ENCODE assay signal across 8 mouse cellular contexts in genomic region chr17:56507161-56508068, GRCm38 (mm10). TPM values are rescaled to one million over a fixed set of nuclear protein-coding genes. Genes with fewer than 3 reads are reported as not detected.
A peak's percentile ranks its signal among the peaks of the same experiment; 100 is the strongest.
DNase-seq lines count a peak whose midpoint lies in the region; ATAC-seq and TF ChIP-seq lines count a peak whose summit lies in the region.

No protein-coding gene starts in this region.

- H3K4me3 ChIP-seq in cortical plate, adult 2 months (ENCODE audit: insufficient read depth, low read length), result peak overlapping the region; percentile 52
- peak overlapping the region; percentile 93 for H3K4me3 ChIP-seq in megakaryocyte, embryonic 14.5 days (replicated peaks)

- H3K4me1 ChIP-seq in cortical plate, adult 2 months (ENCODE audit: control insufficient read depth, insufficient read depth, low read length), result 0 out of 2 replicates have a peak, but pooled peaks cover 1% of the 10 kb centered on the region
- H3K4me1 ChIP-seq in megakaryocyte, embryonic 14.5 days, result peaks cover 34% of the 10 kb centered on the region

- peak; percentile 95 for ATAC-seq in activated CD4-positive, CD25-positive, alpha-beta regulatory T cell, adult 4 months

- peak; percentile 89 for TF ChIP-seq POLR2A in cortical plate, adult 2 months (IDR thresholded peaks at IDR 0.05; ENCODE audit: extremely low read depth, insufficient read depth, low read length)

- H3K27me3 ChIP-seq in megakaryocyte, embryonic 14.5 days (replicated peaks), result peaks cover 69% of the 10 kb centered on the region

- peak; percentile 90 to 94 for DNase-seq in gastrocnemius, adult 8-10 months (ENCODE audit: low spot score in 2 of 2)
- peak; percentile 85 for DNase-seq in hindlimb bud, embryonic 11.5 days (ENCODE audit: extremely low spot score, low read depth, low spot score)
- DNase-seq in left cerebral cortex, adult 8-10 months (ENCODE audit: low spot score in 2 of 2), result peak; percentile 86 to 97
- DNase-seq in right cerebral cortex, postnatal 10 days (ENCODE audit: low spot score in 2 of 2), result peak; percentile 99
- peak; percentile 90 for DNase-seq in urinary bladder, postnatal 25 days (ENCODE audit: low spot score)

- no peaks in the 10 kb centered on the region for H3K36me3 ChIP-seq in megakaryocyte, embryonic 14.5 days (replicated peaks; ENCODE audit: low read length)

- peaks cover 55% of the 10 kb centered on the region for H3K9me3 ChIP-seq in megakaryocyte, embryonic 14.5 days

- peak overlapping the region; percentile 96 for H3K27ac ChIP-seq in cortical plate, adult 2 months (ENCODE audit: insufficient read depth, low read length)

- TF ChIP-seq CTCF in cortical plate, adult 2 months (IDR thresholded peaks at IDR 0.05; ENCODE audit: extremely low read depth, insufficient read depth, low read length), result no peak

RNA-seq across cellular contexts. Expression of gene Znrf4, which starts 4.8 kb away (rescaled TPM):
- polyA plus RNA-seq in activated CD4-positive, CD25-positive, alpha-beta regulatory T cell, adult 4 months (2017; shearing (Covaris generic)), result not detected
- polyA plus RNA-seq in cortical plate, adult 2 months (2012; rRNA removed), result not detected in 2 replicates
- not detected for total RNA-seq in gastrocnemius, adult 8-10 months (2022)
- not detected for total RNA-seq in left cerebral cortex, adult 8-10 months (2022)
- polyA plus RNA-seq in megakaryocyte, embryonic 14.5 days (2012; ENCODE audit: insufficient read depth, low replicate concordance), result 0.22 TPM in 1 of 2 replicates, not detected in the other

RNA-seq across cellular contexts. Expression of gene Ptprs, which starts 31.1 kb away (rescaled TPM):
- polyA plus RNA-seq in activated CD4-positive, CD25-positive, alpha-beta regulatory T cell, adult 4 months (2017; shearing (Covaris generic)), result 1 to 10 TPM; 6.5 to 8.6 TPM
- polyA plus RNA-seq in cortical plate, adult 2 months (2012; rRNA removed), result 688 and 773 TPM in 2 replicates
- total RNA-seq in gastrocnemius, adult 8-10 months (2022), result 10 to 100 TPM; 25.5 to 38.3 (median 30.6) TPM
- 100 to 1,000 TPM; 559 to 588 (median 565) TPM for total RNA-seq in left cerebral cortex, adult 8-10 months (2022)
- polyA plus RNA-seq in megakaryocyte, embryonic 14.5 days (2012; ENCODE audit: insufficient read depth, low replicate concordance), result 24.6 and 26.9 TPM in 2 replicates

RNA-seq across cellular contexts. Expression of gene Gm20219, which starts 46.8 kb away (rescaled TPM):
- 1 to 10 TPM; 1.4 to 2.4 TPM for polyA plus RNA-seq in activated CD4-positive, CD25-positive, alpha-beta regulatory T cell, adult 4 months (2017; shearing (Covaris generic))
- polyA plus RNA-seq in cortical plate, adult 2 months (2012; rRNA removed), result 2.1 and 3.2 TPM in 2 replicates
- under 1 TPM; 0.31 to 0.83 (median 0.40) TPM for total RNA-seq in gastrocnemius, adult 8-10 months (2022)
- total RNA-seq in left cerebral cortex, adult 8-10 months (2022), result 1 to 10 TPM; 1.1 to 1.8 (median 1.4) TPM
- 2.6 and 23.3 TPM in 2 replicates for polyA plus RNA-seq in megakaryocyte, embryonic 14.5 days (2012; ENCODE audit: insufficient read depth, low replicate concordance)

Comparison
In these comparisons a context has a peak if more than half of its experiments do, and no peak if none do; other contexts are left out.
1. Peak in every context shown above with its lines: DNase-seq, ATAC-seq, H3K4me3 ChIP-seq and H3K27ac ChIP-seq.
2. RNA of gene Ptprs, which starts 31.1 kb away (polyA plus RNA-seq): 688 to 773 TPM in cortical plate, adult 2 months; 24.6 to 26.9 TPM in megakaryocyte, embryonic 14.5 days and 6.5 to 8.6 TPM in activated CD4-positive, CD25-positive, alpha-beta regulatory T cell, adult 4 months; every median in the first group is over 10 times any median in the second.